Mouse (Mus musculus) neural tube, embryonic 12.5 days (tissue): ENCODE results near the gene Plk5. TPM values are rescaled to one million over a fixed set of nuclear protein-coding genes. Genes with fewer than 3 reads are reported as not detected.

Experiments
- ATAC-seq: fragments of 200-750 bp; cut with Nextera tagmentation; 2 replicates; pipeline ENCODE4 v1.8.0; 2017; ENCODE audit warnings: low read depth, mild to moderate bottlenecking, moderate TSS enrichment, moderate library complexity; ENCODE audit not compliant: low FRiP score
- H3K27ac ChIP-seq: fragments of 300-500 bp; sonication (generic); 2 replicates; pipeline ENCODE4 v1.5.1; 2016
- H3K27me3 ChIP-seq: fragments of 300-500 bp; sonication (generic); replicated peaks from 2 replicates; pipeline ENCODE4 v1.6.1; 2016; ENCODE audit warnings: mild to moderate bottlenecking
- H3K36me3 ChIP-seq: fragments of 300-500 bp; sonication (generic); 2 replicates; pipeline ENCODE4 v1.6.1; 2016; ENCODE audit warnings: mild to moderate bottlenecking
- H3K4me1 ChIP-seq: fragments of 300-500 bp; sonication (generic); 2 replicates; pipeline ENCODE4 v1.6.1; 2016
- H3K4me2 ChIP-seq: fragments of 300-500 bp; sonication (generic); replicated peaks from 2 replicates; pipeline ENCODE4 v1.6.1; 2016; ENCODE audit warnings: mild to moderate bottlenecking
- H3K4me3 ChIP-seq: fragments of 300-500 bp; sonication (generic); 2 replicates; pipeline ENCODE4 v1.5.1; 2016
- H3K9ac ChIP-seq: fragments of 300-500 bp; sonication (generic); 2 replicates; pipeline ENCODE4 v1.6.1; 2016; ENCODE audit warnings: mild to moderate bottlenecking
- H3K9me3 ChIP-seq: fragments of 300-500 bp; sonication (generic); 2 replicates; pipeline ENCODE4 v1.6.1; 2016; ENCODE audit warnings: mild to moderate bottlenecking
- WGBS: fragments of 180-500 bp; shearing (Covaris S2); methylation state at CpG from one replicate; pipeline ENCODE4 v1.1.7; 2016; 5-methylcytosine and 5-hydroxymethylcytosine counted together
- polyA plus RNA-seq: library from polyadenylated mRNA; unstranded; fragments of >200 nt; fragmentation: Nextera tagmentation; extraction: Ambion mirVana; gene quantifications from 2 replicates; pipeline ENCODE4 v1.2.1, GENCODE M21; 2016

Gene Plk5
- polyA plus RNA-seq, 1 experiment from 2014 or later = 0.29 TPM

DNA sequence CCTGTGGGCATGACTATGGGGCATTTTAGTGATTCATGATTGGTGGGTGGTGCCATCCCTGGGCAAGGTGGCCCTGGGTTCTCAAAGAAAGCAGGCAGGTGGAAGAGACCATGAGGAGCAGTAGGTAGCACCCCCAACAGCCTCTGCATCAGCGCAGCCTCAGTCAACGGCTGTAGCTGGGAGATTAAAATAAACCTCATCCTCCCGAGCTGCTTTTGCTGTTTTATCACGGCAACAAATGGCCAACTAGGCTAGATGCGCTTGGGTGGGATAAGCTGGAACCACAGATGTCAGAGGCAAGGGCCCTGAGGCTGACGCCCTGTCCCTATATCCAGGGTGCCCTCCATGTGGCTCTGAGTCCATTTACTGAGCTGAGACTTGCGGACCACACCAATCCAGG lies 28.4 kb downstream of the Plk5 start:
- Histone ChIP-seq H3K9me3 (no peaks in the 10 kb centered on the region), H3K27me3 (no peaks in the 10 kb centered on the region), H3K4me1 (peaks cover 52% of the 10 kb centered on the region), H3K27ac (peak overlapping the region; percentile 83; the same call in 1 of the 2 replicates), H3K9ac (peak overlapping the region; percentile 99), H3K4me3 (peak overlapping the region; percentile 99), H3K4me2 (peak overlapping the region; percentile 96), H3K36me3 (peaks cover 52% of the 10 kb centered on the region)
- 77% methylated on average over 7 of the region's 7 CpGs for WGBS
- ATAC-seq = no peak

DNA sequence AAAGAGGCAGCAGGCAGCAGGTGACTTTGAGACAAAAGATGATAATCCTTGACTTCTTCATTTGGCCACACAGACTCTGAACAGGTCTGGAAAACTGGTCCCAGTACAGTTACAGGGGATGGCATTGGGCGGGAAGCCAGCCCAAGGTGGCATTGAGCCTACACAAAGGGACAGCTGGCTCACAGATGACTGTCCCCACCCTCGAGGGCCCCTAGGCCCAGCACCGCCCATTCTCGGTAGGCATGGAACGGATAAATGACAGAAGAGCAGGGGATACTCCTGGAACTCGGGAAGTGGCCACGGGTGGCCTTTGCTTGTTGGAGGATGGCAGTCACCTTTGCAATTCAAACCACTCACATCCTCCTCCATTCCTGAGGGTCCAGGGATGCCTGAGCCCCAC lies 29.1 kb downstream of the Plk5 start:
- no peaks in the 10 kb centered on the region for H3K9me3 ChIP-seq
- H3K4me3 ChIP-seq = peak overlapping the region; percentile 99
- peaks cover 52% of the 10 kb centered on the region for H3K4me1 ChIP-seq
- H3K36me3 ChIP-seq = peaks cover 53% of the 10 kb centered on the region
- ATAC-seq = peak; percentile 16
- 7% methylated on average over 7 of the region's 7 CpGs for WGBS
- H3K27me3 ChIP-seq = no peaks in the 10 kb centered on the region
- H3K9ac ChIP-seq = peak overlapping the region; percentile 99
- peak overlapping the region; percentile 83 for H3K27ac ChIP-seq
- H3K4me2 ChIP-seq = peak overlapping the region; percentile 96

DNA sequence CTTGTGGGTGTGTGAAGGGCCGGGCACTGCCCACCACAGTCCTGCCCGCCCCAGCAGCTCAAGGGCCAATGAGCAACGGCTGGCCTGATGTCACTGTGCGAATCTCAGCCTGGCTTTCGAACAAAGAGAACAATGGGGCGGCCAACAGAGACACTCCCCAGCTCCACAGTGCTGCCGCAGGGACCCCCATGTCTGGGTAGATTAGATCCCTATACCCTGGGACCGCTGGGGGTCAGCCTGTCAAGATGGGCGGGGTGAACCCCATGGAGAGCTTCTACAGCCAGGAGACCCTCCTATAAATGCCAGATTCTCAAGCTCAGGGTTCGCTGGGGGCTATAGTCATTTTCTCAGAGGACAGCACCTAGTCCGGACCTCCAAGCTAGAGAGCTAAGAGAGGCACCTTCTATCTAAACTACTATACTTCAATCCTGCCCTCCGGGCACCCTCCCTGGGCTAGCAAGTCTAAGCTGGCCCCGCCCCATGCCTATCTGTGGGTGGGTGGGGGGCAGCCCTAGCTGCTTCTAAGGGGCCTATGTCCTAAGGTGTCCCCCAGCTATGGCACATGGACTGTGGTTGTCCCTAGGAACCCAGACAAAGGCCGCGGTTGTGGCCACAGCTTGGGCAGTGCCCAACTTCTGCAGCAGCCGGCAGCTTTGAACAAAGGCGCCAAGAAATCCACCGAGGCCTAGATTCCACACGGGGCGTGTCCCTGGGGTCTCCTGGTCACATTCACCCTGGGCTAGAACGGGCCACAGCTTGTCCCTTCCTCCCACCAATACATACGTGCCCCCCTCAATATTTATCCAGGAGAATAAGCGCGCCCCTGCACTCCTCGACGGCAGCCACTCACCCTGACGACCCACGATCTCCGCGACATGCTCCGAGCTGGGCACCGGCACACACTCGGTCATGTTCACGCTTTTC lies 29.8 kb downstream of the Plk5 start:
- Histone ChIP-seq H3K9ac (peak overlapping the region; percentile 99), H3K27ac (peak overlapping the region; percentile 83), H3K36me3 (peaks cover 54% of the 10 kb centered on the region), H3K4me3 (peak overlapping the region; percentile 99), H3K9me3 (no peaks in the 10 kb centered on the region), H3K4me1 (peaks cover 50% of the 10 kb centered on the region), H3K27me3 (no peaks in the 10 kb centered on the region), H3K4me2 (peak overlapping the region; percentile 96)
- under 1% methylated on average over 34 of the region's 34 CpGs for WGBS
- peak; percentile 74 for ATAC-seq

DNA sequence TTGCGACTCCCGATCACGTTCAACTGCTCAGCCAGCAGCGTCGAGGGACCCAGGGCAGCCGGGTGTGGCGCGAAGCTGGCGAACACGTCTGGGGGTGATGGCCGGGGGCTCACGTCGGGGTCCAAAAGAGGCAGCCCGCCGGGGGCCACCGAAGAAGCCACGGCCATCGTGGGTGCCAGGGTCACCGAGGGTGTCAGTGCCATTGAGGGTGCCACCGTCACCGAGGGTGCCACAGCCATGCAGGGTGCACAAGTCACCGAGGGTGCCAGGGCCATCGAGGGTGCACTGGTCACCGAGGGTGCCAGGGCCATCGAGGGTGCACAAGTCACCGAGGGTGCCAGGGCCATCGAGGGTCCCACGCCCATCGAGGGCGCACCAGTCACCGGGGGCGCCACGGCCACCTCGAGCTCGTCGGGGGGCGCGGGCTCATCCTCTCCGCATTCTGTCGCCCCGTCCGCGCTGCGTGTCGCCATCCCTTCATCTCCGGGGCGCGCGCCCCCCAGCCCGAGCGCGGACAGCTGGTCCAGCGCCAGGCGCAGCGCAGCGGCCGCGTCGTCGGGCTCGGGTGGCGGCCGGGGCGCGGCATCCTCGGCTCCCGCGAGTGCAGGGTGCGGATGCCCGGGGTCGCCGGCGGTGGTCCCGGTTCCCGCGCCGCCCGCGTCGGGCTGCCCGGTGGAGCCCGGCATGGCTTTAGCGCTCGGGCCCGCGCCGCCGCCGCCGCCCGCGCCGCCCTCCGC lies 30.6 kb downstream of the Plk5 start:
- no peak for ATAC-seq
- H3K36me3 ChIP-seq = peaks cover 54% of the 10 kb centered on the region
- WGBS = under 1% methylated on average over 94 of the region's 94 CpGs

DNA sequence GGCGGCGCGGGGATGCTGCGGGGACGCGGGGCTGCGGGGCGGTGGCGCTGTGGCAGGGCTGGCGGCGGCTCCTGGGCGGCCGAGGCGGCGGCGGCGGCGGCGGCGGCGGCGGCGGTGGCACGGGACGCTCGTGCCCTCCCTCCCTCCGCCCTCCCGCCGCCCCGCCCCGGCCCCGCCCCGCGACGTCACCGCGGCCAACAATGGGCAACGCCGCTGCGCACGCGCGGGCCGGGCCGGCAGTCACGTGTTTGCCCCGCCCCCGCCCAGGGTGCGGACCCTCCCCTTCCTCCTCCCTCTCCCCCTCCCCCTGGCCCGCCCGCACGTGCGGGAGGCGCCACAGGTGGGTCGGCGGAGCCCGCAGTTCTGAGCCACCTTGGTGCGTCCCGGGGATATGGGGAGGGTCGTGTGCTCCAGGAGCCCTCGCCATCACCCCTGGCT lies 31.3 kb downstream of the Plk5 start, which contains the start of gene Mex3d:
Gene Mex3d, minus strand, starts transcription at position 138 of the 438 bp plus-strand sequence.
- H3K27me3 ChIP-seq = no peaks in the 10 kb centered on the region
- ATAC-seq = peak; percentile 19; the same call in 1 of the 2 replicates
- peak within 1 kb of the TSS; percentile 99 for H3K4me3 ChIP-seq
- H3K27ac ChIP-seq = peak within 1 kb of the TSS; percentile 83
- H3K4me2 ChIP-seq = peak within 1 kb of the TSS; percentile 96
- peak within 1 kb of the TSS; percentile 99 for H3K9ac ChIP-seq
- H3K36me3 ChIP-seq = peaks cover 54% of the 10 kb centered on the region
- 0% methylated on average over 12 of the region's 61 CpGs for WGBS
- H3K4me1 ChIP-seq = peaks cover 38% of the 10 kb centered on the region
- no peaks in the 10 kb centered on the region for H3K9me3 ChIP-seq

More for the DNA sequence above, 30.6 kb downstream of the Plk5 start:
- no peaks in the 10 kb centered on the region for H3K27me3 ChIP-seq
- peak overlapping the region; percentile 83 for H3K27ac ChIP-seq
- peak overlapping the region; percentile 99 for H3K4me3 ChIP-seq
- H3K4me1 ChIP-seq = peaks cover 41% of the 10 kb centered on the region
- no peaks in the 10 kb centered on the region for H3K9me3 ChIP-seq
- H3K9ac ChIP-seq = peak overlapping the region; percentile 99
- H3K4me2 ChIP-seq = peak overlapping the region; percentile 96

DNA sequence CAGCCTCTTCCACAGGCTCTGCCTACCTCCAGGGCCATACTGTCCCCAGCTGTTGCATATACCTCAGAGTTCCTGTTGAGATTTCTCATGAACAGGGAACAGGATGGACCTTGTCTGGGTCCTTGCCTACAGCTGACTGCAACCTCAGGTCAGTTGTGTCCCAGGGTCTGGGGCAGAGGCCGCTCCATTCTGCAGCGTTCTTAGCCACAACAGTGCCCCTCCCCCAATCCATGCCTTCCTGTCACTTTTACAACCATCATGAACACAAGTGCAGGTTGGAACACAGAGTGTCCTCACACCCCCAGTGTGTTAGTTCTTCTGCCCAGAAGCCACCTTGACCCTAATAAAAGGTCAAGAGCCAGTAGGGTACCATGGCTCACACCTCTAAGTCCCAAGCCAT lies 32.5 kb downstream of the Plk5 start:
- H3K4me2 ChIP-seq = peak overlapping the region; percentile 89
- no peaks in the 10 kb centered on the region for H3K9me3 ChIP-seq
- H3K36me3 ChIP-seq = peaks cover 54% of the 10 kb centered on the region
- H3K9ac ChIP-seq = peak overlapping the region; percentile 99
- WGBS = 27% methylated on average over 2 of the region's 2 CpGs
- H3K4me3 ChIP-seq = peak overlapping the region; percentile 99; the same call in 1 of the 2 replicates
- ATAC-seq = no peak
- no peak overlapping the region for H3K27ac ChIP-seq
- no peaks in the 10 kb centered on the region for H3K27me3 ChIP-seq
- H3K4me1 ChIP-seq = peaks cover 26% of the 10 kb centered on the region

DNA sequence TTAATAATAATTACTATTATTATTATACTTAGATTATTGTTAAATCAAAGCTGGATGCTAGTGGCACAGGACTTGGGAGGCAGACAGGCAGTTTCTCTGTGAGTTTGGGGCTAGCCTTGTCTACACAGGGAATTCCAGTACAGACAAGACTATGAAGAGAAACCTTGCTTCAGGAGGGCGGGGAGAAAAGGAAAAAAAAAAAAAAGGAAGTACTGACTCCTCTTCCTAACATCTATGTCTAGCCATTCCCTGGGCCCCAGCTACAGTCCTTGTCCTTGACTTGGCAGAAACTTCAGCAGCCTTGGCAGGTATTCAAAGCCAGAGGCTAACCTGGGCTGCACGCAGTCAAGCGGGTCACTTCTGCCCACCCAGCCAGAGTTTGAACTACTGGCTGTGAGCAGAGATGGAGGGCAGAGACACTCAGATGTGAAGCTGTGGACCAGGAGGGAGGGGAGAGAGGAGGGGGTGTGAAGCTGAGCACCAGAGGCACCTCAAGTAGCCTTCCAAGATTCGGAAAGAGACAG lies 33.0 kb downstream of the Plk5 start:
- peaks cover 54% of the 10 kb centered on the region for H3K36me3 ChIP-seq
- no peak overlapping the region for H3K9ac ChIP-seq
- H3K4me1 ChIP-seq = peaks cover 21% of the 10 kb centered on the region
- H3K4me2 ChIP-seq = no peak overlapping the region
- H3K27ac ChIP-seq = no peak overlapping the region
- ATAC-seq = no peak
- H3K4me3 ChIP-seq = no peak overlapping the region
- no peaks in the 10 kb centered on the region for H3K9me3 ChIP-seq
- H3K27me3 ChIP-seq = no peaks in the 10 kb centered on the region
- WGBS = 85% methylated on average over 4 of the region's 4 CpGs

DNA sequence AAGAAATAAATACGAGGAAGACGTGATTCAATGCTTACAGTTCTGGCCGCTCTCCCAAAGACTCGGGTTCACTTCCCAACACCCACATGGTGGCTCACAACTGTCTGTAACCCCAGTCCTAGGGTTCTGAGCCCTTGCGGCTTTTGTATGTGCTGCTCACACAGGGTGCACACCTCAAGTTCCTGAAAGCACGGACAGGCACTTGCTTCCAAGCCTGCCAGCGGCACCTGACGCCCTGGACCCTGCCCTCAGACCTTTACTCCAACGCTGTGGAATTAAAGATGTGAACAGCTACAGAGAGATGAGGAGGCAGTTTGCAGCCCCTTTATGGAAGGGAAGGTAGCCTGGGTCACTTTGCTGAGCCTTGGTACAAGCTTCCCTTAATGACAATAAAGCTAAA lies 34.4 kb downstream of the Plk5 start:
- no peak overlapping the region for H3K27ac ChIP-seq
- H3K9ac ChIP-seq = no peak overlapping the region; the same call in 1 of the 2 replicates
- no peaks in the 10 kb centered on the region for H3K27me3 ChIP-seq
- no peak overlapping the region for H3K4me2 ChIP-seq
- no peak overlapping the region for H3K4me3 ChIP-seq
- no peak for ATAC-seq
- peaks cover 11% of the 10 kb centered on the region for H3K4me1 ChIP-seq
- H3K9me3 ChIP-seq = no peaks in the 10 kb centered on the region
- H3K36me3 ChIP-seq = peaks cover 60% of the 10 kb centered on the region
- 90% methylated on average over 9 of the region's 9 CpGs for WGBS

DNA sequence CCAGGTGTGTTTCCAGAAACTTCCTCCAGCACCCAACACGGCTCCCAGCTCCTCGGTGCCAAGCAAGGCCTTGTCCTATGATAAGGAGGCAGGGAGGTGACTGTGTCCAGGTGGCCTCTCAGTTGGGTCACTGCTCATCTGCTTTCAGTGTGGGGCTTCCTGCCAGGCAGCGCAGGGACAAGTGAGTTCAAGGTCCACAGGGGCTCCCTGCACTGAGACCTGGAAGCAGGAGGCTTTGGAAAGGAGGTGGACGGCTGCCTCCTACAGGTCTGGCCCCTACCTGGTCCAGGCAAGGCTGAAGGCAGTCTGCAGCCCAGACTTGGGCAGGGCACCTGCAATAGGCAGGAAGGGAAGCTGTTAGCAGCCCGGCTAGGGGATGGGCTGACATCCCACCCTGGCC lies 36.4 kb downstream of the Plk5 start:
- H3K27ac ChIP-seq = no peak overlapping the region
- H3K4me3 ChIP-seq = no peak overlapping the region
- H3K4me2 ChIP-seq = no peak overlapping the region
- ATAC-seq = no peak
- no peaks in the 10 kb centered on the region for H3K27me3 ChIP-seq
- peaks cover 23% of the 10 kb centered on the region for H3K4me1 ChIP-seq
- H3K9me3 ChIP-seq = no peaks in the 10 kb centered on the region
- no peak overlapping the region for H3K9ac ChIP-seq
- WGBS = 94% methylated on average over 5 of the region's 5 CpGs
- peaks cover 72% of the 10 kb centered on the region for H3K36me3 ChIP-seq

DNA sequence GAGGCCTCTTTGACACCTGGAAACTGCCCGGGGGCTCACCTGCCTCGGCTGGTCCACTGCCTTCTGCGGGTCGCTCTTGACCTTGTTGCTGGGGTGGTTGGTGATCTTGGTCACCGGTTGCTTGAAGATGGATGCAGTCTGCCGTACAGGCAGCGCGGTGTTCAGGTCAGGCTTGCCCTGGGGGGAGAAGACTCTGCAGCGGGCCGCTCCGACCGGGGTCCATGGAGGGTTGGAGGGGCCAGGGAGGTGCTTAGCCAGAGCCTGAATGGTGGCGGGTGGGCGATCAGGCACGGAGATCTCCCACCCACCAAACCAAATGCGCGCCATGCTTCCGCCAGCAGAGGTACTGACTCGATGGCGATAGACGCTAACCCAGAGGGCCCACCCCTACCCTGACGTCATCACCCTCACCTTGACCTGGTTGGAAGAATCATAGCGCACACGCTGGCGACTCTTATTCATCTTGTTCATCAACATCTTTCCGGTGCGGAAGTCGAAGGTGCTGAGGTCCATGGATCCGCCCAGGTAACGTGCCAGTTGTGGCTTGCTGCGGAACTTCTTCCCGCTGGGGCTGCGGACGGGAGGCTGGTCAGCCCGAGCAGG lies 38.9 kb downstream of the Plk5 start:
- 96% methylated on average over 35 of the region's 35 CpGs for WGBS

DNA sequence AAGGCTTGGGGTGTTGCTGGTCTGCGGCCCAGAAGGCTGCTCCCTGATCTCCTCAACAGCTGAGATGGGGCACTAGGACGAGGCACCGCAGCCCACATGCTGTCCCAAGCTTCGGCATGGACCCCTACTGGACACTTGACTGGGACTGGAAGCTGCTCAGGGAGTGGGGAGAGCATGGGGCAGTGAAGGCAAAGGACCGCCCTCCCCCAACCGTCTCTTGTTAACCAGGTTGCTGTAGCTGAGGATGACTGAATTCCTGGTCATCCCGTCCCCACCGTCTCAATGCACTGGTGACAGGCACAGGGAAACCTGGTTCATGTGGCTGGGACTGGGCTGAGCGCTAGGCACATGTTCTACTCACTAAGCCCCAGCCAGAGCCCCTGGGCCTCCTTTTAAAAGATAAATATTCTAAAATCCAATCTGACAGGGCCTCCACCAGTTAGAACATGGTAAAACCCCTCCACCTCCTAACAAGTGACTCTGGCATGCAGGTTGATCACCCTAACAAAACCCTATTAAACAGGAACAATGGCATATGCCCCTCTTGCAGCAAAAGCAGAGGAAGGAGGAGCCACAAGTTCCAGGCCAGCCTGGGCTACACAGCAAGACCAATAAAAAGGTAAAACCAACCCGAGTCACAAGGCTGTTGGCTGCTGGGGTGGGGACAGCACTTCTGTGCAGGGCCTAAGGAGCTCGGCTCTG lies 40.7 kb downstream of the Plk5 start:
- H3K4me1 ChIP-seq = peaks cover 29% of the 10 kb centered on the region
- no peaks in the 10 kb centered on the region for H3K9me3 ChIP-seq
- peaks cover 59% of the 10 kb centered on the region for H3K36me3 ChIP-seq
- peak overlapping the region; percentile 95 for H3K9ac ChIP-seq
- no peaks in the 10 kb centered on the region for H3K27me3 ChIP-seq
- peak overlapping the region; percentile 20; the same call in 1 of the 2 replicates for H3K27ac ChIP-seq
- no peak for ATAC-seq
- peak overlapping the region; percentile 76 for H3K4me2 ChIP-seq
- H3K4me3 ChIP-seq = peak overlapping the region; percentile 73
- WGBS = 90% methylated on average over 11 of the region's 11 CpGs

More for the DNA sequence above, 38.9 kb downstream of the Plk5 start:
- Histone ChIP-seq H3K36me3 (peaks cover 66% of the 10 kb centered on the region), H3K9ac (no peak overlapping the region), H3K9me3 (no peaks in the 10 kb centered on the region), H3K4me2 (no peak overlapping the region), H3K4me1 (peaks cover 17% of the 10 kb centered on the region), H3K27me3 (no peaks in the 10 kb centered on the region), H3K27ac (no peak overlapping the region), H3K4me3 (no peak overlapping the region)
- no peak for ATAC-seq
